Mouse (Mus musculus): ENCODE measurements around the gene Diras2. TPM values are rescaled to one million over a fixed set of nuclear protein-coding genes. Genes with fewer than 3 reads are reported as not detected.
"Not testable (repeated sequence)": the region's sequence is repeated elsewhere in the genome, so short reads cannot be mapped to it uniquely, and the experiment has no call there.

Gene Diras2
- total RNA-seq, 2 experiments from 2014 or later: 0.28 TPM; not detected in 1

DNA sequence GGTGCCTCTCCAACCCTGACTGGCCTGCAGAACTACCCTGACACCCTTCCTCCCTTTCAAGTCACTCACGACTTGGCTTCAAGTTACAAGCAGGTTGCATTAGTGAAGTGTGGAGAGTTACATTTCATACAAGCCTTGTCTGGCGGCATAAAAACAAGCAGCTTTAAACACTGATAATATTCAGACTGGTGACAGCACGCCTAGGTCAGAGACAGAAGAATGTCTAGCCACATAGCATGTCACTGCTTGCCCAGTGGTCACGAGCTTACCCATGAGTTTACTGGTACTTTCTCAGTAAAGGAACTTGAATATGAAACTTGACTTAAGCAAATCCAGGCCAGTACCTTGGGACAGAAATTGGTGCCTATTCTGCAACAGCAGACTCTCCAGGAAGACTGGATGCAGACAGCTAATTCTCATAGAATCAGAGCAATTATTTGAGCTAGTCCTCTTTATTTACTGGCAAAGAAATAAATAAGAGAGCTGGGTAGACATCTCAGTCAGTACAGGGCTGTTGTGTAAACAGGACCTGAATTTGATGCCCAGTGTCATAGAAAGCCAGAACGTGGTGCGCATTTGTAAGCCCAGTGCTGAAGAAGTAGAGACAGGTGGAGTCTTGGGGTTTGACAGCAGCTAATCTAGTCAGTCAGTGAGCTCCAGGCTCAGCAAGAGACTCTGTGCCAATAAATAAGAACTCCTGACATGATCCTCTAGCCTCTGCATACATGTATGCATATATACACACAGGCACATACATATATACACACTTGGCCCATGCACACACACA lies 4.6 kb downstream of the Diras2 start:
- DNase-seq: no peak
- intact Hi-C loops (cut with DNase I): no loop called here

GRCm38 (mm10) chr13:52524313-52524712 lies 6.8 kb downstream of the Diras2 start:
- no peak for DNase-seq
- intact Hi-C loops (cut with DNase I): no loop called here

- no peak for DNase-seq
- intact Hi-C loops (cut with DNase I): no loop called here
These were observed 9.9 kb downstream of the Diras2 start for GRCm38 (mm10) chr13:52521176-52521575.

GRCm38 (mm10) chr13:52519425-52519824 lies 11.7 kb downstream of the Diras2 start:
- DNase-seq: no peak
- intact Hi-C loops (cut with DNase I): no loop called here

- DNase-seq: no peak
- intact Hi-C loops (cut with DNase I): no loop called here
These were observed 12.7 kb downstream of the Diras2 start for GRCm38 (mm10) chr13:52518377-52518776.

GRCm38 (mm10) chr13:52517021-52517420 lies 14.1 kb downstream of the Diras2 start:
- DNase-seq: no peak
- intact Hi-C loops (cut with DNase I): no loop called here

DNA sequence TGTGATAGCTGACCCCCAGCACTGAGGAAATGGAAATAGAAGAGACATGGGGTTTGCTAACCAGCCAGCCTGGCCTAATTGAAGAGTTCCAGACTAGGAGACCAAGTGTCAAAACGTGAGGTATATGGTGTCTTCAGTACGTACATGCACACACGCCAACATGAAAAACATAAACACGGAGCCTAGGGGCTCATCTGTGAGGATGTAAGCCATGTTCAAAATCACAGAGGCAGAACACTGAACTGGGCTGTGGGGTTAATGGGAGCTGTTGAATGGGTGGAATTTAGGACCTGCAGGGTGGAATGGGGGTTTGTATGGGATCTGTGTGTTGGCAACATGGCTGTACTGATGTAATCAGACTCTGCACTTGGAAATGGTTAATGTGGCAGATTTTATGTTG lies 14.5 kb downstream of the Diras2 start:
- intact Hi-C loops (cut with DNase I): no loop called here
- DNase-seq: no peak

- DNase-seq: no peak
- intact Hi-C loops (cut with DNase I): no loop called here
These were observed 15.0 kb downstream of the Diras2 start for GRCm38 (mm10) chr13:52516051-52516450.

- no peak for DNase-seq
- intact Hi-C loops (cut with DNase I): no loop called here
These were observed 17.5 kb downstream of the Diras2 start for GRCm38 (mm10) chr13:52513554-52513953.

- intact Hi-C loops (cut with DNase I): no loop called here
These were observed 18.7 kb downstream of the Diras2 start for GRCm38 (mm10) chr13:52512356-52512755.

DNA sequence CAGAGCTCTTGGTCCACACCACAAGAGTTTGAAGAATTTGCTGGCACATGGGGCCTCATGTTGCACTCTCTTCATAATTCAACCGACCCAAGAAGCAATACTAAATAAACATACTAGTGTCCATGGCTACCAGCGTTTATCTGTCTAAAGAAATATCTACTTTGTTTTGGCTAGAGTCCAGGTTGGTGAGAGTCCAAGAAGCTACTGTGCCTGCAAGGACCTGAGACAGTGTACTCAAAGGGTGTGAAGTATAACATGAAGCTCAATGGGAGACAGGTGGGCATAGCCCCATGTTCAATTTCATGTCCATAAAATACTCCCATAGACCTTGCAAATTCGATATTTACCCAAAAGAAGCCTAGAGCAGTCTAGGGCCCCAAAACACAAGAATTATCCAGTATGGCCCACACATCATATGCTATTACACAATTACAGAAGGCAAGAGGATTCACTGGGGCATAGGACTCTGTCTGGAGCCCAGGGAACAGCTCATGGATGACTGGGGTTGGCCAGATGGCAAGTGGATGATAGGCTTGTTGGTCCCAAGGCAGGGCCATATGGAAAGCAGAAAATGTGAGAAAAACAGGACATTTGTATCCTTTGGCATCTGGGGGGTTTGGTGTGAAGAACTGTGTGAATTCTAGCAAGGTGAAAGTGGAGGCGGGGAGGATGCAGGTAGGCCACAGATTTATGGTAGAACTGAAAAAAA lies 20.8 kb downstream of the Diras2 start:
- intact Hi-C loops (cut with DNase I): no loop called here
- DNase-seq: no peak

More at GRCm38 (mm10) chr13:52512356-52512755, 18.7 kb downstream of the Diras2 start:
- DNase-seq: no peak

DNA sequence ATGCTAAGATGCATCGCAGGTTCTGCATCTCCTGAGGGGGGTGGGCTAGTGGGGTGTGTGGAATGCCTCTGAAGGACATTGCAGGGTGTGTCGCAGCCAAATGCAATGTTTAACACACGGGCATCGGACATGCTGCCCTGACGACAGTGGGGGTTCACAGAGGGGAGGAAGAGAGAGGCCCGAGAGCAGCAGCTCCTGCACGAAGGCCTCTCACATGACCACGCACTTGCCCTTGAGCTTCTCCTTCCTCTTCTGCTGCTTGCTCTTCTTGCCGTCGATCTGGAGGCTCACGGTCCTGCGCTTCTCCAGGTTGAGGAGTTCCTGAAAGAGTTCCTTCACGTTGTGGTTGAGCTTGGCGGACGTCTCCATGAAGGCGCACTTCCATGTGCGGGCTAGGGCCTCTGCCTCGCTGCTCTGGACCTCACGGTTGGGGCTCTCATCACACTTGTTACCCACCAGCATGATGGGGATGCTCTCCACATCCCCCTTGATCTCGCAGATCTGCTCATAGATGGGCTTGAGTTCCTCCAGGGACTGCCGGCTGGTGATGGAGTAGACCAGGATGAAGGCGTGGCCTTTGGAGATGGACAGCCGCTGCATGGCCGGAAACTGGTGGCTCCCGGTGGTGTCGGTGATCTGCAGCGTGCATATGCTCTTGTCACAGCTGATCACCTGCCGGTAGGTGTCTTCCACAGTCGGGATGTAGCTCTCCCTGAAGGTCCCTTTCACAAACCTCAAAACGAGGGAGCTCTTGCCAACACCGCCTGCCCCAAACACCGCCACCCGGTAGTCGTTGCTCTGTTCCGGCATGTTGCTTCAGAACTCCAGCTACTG lies 23.4 kb downstream of the Diras2 start:
- intact Hi-C loops (cut with DNase I): no loop called here
- DNase-seq: no peak

GRCm38 (mm10) chr13:52506822-52507221 lies 24.3 kb downstream of the Diras2 start:
- intact Hi-C loops (cut with DNase I); DNase-seq: not testable (repeated sequence)

- intact Hi-C loops (cut with DNase I); DNase-seq: not testable (repeated sequence)
These were observed 25.3 kb downstream of the Diras2 start for GRCm38 (mm10) chr13:52505683-52506285.

DNA sequence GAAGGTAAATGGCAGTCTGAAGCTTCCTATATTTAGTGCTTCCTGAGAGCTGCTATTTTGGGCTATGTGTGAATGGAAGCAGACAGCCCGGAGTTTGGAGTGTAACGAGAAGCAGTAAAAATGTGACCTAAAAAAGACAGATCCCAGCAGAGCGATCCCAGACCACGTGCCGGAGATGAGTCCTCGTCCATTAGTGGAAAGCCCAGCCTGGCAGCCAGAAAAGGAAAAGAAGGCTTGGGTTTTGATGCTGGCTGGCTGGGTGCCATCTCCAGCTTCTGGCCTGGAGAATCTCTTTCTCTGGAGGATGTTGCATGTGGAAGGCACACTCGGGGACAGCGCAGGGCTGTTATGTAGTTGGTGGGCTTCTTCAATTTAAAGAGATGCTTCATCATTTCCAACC lies 29.4 kb downstream of the Diras2 start:
- intact Hi-C loops (cut with DNase I): no loop called here
- peak; percentile 8 to 9 for DNase-seq

GRCm38 (mm10) chr13:52497029-52497550 lies 34.0 kb downstream of the Diras2 start:
- no peak for DNase-seq
- intact Hi-C loops (cut with DNase I): no loop called here

- no peak for DNase-seq
- intact Hi-C loops (cut with DNase I): no loop called here
These were observed 42.3 kb downstream of the Diras2 start for GRCm38 (mm10) chr13:52488821-52489220.

- intact Hi-C loops (cut with DNase I): no loop called here
These were observed 47.0 kb downstream of the Diras2 start for GRCm38 (mm10) chr13:52484064-52484463.

GRCm38 (mm10) chr13:52481786-52482185 lies 49.3 kb downstream of the Diras2 start:
- intact Hi-C loops (cut with DNase I): no loop called here
- no peak for DNase-seq

More at GRCm38 (mm10) chr13:52484064-52484463, 47.0 kb downstream of the Diras2 start:
- DNase-seq: no peak

DNA sequence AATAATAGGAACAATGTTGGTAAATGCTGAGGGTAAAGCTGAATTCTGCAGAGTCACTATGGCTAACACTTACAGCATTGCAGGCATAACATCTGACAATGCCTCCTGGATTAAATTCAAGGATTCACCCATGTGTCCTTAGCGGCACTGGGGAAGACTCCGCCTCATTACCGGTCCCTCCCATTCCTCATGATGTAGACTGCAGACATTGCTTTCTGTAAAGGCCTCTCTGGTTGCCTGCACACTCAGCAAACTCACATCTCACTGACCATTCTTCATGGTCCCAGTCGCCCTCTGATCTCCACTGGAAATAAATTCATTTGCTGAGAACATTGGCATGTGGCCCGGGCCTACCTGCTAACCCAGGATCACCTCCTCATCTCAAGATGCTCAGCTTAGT lies 51.9 kb downstream of the Diras2 start:
- intact Hi-C loops (cut with DNase I): no loop called here
- DNase-seq: no peak
